Mouse (Mus musculus): ENCODE measurements around the gene Rreb1. TPM values are rescaled to one million over a fixed set of nuclear protein-coding genes. Genes with fewer than 3 reads are reported as not detected.

Gene Rreb1
- polyA plus RNA-seq, 1 experiment from 2014 or later, result 4.5 TPM

DNA sequence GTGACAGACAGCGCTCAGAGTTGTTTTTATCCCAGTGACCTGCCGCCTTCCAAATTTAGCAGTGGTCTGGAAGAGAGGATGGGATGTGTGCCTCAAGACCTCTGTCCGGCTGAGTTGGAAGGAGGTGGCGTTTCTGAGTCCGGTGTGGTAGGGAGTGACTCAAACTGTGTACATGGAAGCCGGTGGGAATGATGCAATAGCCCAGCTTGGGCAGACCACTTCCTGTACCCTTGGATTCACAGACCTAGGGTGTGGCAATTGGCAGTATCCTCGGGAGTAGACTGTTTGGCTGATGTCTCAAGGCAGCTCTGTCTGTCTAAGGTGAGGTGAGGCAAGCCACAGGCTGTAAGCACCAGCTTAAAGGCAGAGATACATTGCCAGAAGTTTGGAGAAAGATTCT lies 6.0 kb downstream of the Rreb1 start:
- peaks cover 21% of the 10 kb centered on the region for H3K27me3 ChIP-seq (ENCODE audit: low read depth, poor library complexity, severe bottlenecking)
- WGBS, result 90% methylated on average over 7 of the region's 7 CpGs

DNA sequence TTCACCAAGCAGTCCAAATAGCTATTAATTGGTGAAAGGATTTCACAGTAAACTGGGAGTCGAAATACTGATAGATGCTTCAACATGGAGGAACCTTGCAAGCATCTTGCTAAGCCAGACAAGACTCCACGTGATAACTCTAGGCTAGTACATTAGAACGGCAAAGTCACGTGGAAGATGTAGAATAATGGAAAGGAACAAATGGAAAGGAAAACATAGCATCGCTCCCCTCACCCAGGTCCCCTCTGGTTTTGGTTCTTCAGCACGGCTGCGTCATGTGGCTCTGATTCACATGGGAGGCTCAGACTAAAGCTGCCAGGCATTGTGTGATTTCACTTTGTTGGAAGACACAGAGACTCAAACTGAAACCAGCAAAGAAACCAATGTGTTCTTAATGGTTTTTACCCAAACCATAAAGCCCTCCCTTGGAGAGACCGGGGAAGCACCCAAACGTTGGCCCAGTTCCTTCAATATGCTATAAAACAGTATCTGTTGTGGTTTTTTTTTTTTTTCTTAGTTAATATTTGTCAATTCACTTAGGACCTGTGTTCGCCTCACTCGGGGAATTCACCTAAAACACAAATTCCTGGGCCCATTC lies 14.6 kb downstream of the Rreb1 start:
- no peak overlapping the region for H3K27ac ChIP-seq (replicated peaks)
- no peaks in the 10 kb centered on the region for H3K27me3 ChIP-seq (ENCODE audit: low read depth, poor library complexity, severe bottlenecking)

More for the DNA sequence above, 6.0 kb downstream of the Rreb1 start:
- H3K9me3 ChIP-seq (replicated peaks), result no peaks in the 10 kb centered on the region
- no peak for DNase-seq (ENCODE audit: low spot score)
- no peak overlapping the region for H3K27ac ChIP-seq (replicated peaks)
- no peak overlapping the region for H3K4me3 ChIP-seq
- no peaks in the 10 kb centered on the region for H3K36me3 ChIP-seq
- peaks cover 4% of the 10 kb centered on the region for H3K4me1 ChIP-seq

DNA sequence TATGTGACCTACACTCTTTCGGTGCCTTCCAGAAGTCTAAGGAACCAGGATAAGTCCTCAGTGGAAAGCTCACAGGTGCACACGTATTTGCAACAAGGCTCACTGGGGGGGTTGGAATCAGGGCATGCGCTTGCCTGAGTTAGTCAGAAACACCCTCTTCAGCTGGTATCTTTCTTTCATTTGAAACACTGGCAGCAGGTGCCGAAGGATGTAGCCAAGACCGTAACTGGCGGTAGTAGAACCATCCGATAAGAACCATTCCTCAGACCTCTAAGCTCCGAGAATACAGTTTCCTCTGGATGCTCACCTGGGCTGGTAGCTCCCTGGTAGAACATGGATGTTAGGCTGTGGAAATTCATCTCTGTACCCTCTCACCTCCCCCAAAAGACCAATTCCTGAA lies 20.6 kb downstream of the Rreb1 start:
- Histone ChIP-seq H3K36me3 (no peaks in the 10 kb centered on the region), H3K4me3 (no peak overlapping the region), H3K27me3 (ENCODE audit: low read depth, poor library complexity, severe bottlenecking) (peaks cover 18% of the 10 kb centered on the region), H3K27ac (replicated peaks) (no peak overlapping the region), H3K4me1 (peaks cover 23% of the 10 kb centered on the region), H3K9me3 (replicated peaks) (no peaks in the 10 kb centered on the region)
- whole genome bisulfite sequencing, result 94% methylated on average over 8 of the region's 8 CpGs
- DNase-seq (ENCODE audit: low spot score), result no peak

More for the DNA sequence above, 14.6 kb downstream of the Rreb1 start:
- H3K9me3 ChIP-seq (replicated peaks), result no peaks in the 10 kb centered on the region
- DNase-seq (ENCODE audit: low spot score), result no peak
- WGBS, result 92% methylated on average over 11 of the region's 11 CpGs
- no peaks in the 10 kb centered on the region for H3K36me3 ChIP-seq
- H3K4me3 ChIP-seq, result no peak overlapping the region
- peaks cover 7% of the 10 kb centered on the region; the same call in 1 of the 2 replicates for H3K4me1 ChIP-seq

DNA sequence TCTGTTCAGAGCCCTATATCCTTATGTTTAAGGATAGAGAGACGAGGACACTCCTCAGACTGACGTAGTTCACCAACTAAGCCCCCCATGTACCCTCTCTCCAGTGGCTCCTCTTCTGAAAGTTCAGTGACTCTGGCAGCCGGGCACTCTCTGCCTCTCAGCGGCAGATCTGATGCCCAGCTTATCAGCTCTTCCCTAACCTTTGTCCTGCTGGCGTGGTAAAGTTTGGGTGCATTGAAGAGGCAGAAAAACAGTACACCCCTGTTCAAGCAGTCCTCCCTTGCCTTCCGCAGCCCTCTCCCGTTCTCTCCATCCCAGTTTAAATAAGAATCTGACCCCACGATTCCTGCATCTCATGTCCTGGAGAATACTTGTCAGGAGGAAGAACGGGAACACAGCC lies 21.2 kb downstream of the Rreb1 start:
- Histone ChIP-seq H3K27me3 (ENCODE audit: low read depth, poor library complexity, severe bottlenecking) (peaks cover 18% of the 10 kb centered on the region), H3K27ac (replicated peaks) (no peak overlapping the region), H3K36me3 (no peaks in the 10 kb centered on the region), H3K9me3 (replicated peaks) (no peaks in the 10 kb centered on the region), H3K4me3 (no peak overlapping the region), H3K4me1 (peaks cover 19% of the 10 kb centered on the region)
- DNase-seq (ENCODE audit: low spot score), result no peak
- 83% methylated on average over 9 of the region's 9 CpGs for WGBS

DNA sequence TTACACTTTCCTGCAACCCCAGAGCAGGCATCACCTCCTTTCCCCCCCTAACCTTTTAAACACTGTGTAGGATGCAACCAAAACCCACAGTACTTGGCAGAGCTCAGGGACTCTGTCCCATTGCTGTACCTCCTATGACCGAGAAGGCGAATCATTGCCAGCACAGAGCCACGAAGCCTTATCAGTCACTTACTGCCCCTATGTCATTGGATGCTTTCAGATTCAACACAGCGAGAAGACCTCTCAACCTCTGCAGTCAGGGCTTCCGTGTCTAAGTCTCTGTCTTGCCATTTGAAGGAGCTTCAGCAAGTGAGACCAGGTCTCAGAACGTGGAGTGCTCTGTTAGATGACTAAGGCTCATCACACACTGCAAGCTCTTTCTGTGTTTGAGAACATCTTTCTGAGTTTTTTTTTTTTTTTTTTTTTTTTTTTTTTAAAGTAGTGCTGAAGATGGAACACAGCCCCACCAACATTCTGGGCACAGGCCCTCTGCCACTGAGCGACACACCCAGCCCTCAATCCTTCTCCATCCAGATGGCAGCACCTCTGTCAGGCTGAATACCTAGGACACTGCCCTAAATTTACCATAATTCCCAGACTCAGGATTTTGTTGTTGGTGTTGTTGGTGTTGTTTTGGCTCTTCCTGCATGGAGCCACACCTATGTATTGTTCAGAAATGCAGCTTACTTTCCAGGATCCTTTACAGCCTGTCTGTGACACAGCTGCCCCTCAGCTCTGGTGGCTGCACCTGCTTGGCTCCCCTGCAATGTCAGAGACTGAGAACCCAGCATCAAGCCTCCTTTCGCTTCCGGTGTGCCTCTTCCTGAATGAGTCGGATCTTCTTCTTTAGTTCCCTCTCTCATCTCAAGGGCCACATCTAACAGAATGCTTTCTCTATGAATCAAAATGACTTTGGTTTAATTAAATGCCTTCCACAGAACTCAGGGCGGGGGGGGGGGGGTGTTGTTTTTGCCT lies 23.2 kb downstream of the Rreb1 start:
- H3K27ac ChIP-seq (replicated peaks), result no peak overlapping the region
- WGBS, result 58% methylated on average over 11 of the region's 11 CpGs
- H3K27me3 ChIP-seq (ENCODE audit: low read depth, poor library complexity, severe bottlenecking), result peaks cover 18% of the 10 kb centered on the region
- no peak for DNase-seq (ENCODE audit: low spot score)
- H3K4me3 ChIP-seq, result no peak overlapping the region
- H3K4me1 ChIP-seq, result peaks cover 19% of the 10 kb centered on the region
- no peaks in the 10 kb centered on the region for H3K9me3 ChIP-seq (replicated peaks)
- H3K36me3 ChIP-seq, result no peaks in the 10 kb centered on the region

DNA sequence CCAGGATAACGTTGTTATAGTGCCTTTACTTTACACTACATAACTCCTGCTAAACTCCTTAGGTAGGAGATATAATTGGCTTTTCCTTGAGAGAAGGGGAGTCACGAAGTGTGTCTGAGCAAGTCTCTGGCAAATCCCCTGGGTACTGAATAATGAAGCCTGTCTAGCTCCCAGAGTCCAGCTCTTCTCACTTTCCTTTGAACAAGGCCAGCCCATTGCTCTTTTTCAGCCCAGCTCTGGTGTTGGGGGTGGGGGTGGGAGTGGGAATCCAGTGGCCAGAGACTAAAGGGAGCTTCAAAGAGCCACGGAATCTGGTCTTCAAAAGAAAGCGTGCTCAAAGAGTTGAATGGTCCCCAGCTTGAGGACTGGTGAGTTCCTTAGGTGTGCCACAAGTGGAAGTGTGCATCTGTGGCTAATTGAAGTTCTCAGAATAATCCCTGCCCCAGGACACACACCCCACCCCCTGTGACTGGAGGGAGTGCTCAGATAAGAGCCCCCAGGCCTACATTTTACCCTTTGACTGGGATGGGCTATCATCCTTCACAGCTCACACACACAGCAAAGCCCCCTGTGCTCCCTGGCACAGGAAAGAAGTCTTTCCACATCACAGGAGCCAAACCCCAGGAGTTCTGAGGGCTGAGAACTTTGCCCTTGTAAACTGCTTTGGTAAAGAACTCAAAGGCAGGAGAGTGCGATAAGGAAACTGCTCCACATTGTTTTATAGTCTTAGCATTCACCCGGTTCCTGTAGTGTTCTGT lies 24.2 kb downstream of the Rreb1 start:
- WGBS, result 14% methylated on average over 6 of the region's 6 CpGs
- H3K27me3 ChIP-seq (ENCODE audit: low read depth, poor library complexity, severe bottlenecking), result peaks cover 18% of the 10 kb centered on the region
- peaks cover 19% of the 10 kb centered on the region for H3K4me1 ChIP-seq
- no peak overlapping the region for H3K4me3 ChIP-seq
- no peaks in the 10 kb centered on the region for H3K9me3 ChIP-seq (replicated peaks)
- H3K27ac ChIP-seq (replicated peaks), result peak overlapping the region; percentile 33; the same call in 1 of the 2 replicates
- DNase-seq (ENCODE audit: low spot score), result peak; percentile 28
- H3K36me3 ChIP-seq, result no peaks in the 10 kb centered on the region

DNA sequence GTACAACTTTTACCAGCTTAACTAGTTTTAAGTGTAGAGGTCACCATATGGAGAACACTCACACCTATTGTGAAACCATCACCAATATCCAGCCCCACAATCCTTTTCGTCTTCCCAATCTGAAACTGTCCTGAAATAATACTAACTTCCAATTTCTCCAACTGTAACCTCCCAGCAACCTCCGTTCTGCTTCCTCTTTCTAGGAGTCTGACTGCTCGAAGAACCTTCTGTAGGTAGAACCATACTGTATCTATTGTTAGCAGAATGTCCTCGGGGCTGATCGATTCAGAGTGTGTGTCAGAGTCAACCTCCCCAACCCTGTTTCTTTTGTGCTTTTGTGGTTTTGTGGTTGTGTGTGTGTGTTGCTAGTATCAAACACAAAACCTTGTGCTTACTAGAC lies 25.0 kb downstream of the Rreb1 start:
- Histone ChIP-seq H3K36me3 (no peaks in the 10 kb centered on the region), H3K27me3 (ENCODE audit: low read depth, poor library complexity, severe bottlenecking) (peaks cover 18% of the 10 kb centered on the region), H3K27ac (replicated peaks) (no peak overlapping the region), H3K4me3 (no peak overlapping the region), H3K4me1 (peaks cover 19% of the 10 kb centered on the region), H3K9me3 (replicated peaks) (no peaks in the 10 kb centered on the region)
- 85% methylated on average over 5 of the region's 5 CpGs for WGBS
- no peak for DNase-seq (ENCODE audit: low spot score)

DNA sequence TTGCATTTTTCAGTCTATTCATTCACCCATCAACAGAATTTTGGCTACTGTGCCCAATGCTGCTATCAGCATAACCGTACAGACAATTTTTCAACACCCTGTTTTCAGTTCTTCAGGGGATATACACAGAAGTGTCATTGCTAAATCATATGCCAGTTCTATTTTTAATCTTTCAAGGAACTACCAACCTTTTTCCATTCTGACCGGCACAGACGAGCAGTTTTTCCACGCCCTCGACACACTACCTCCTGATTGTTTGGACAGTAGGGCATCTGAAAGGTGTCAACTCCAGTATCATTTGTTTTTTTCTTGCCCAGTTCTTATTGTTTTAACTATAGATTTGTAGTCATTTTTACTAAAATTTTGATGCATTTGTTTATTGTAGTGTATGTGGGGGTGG lies 25.8 kb downstream of the Rreb1 start:
- WGBS, result 95% methylated on average over 5 of the region's 5 CpGs
- Histone ChIP-seq H3K4me1 (peaks cover 19% of the 10 kb centered on the region), H3K27me3 (ENCODE audit: low read depth, poor library complexity, severe bottlenecking) (peaks cover 14% of the 10 kb centered on the region), H3K36me3 (no peaks in the 10 kb centered on the region), H3K4me3 (no peak overlapping the region), H3K9me3 (replicated peaks) (no peaks in the 10 kb centered on the region), H3K27ac (replicated peaks) (no peak overlapping the region)
- DNase-seq (ENCODE audit: low spot score), result no peak

DNA sequence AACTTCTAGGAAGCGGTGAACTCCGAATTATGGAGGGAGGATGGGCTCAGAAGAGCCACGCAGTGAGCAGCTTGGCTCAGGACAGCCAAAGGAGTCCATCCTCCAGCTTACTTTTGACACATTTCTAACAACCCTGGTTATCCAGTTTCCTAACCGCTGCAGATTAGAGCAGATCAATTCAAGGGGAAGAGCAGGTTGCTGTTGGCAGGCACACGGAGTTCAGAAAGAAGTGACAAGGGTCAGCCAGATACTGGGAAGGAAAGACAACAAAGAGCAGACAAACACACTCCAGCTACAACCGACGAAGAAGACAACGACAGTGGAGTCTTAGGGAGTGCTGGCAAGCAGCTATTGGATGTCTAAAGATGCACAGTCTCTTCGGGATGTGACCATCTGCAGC lies 36.8 kb downstream of the Rreb1 start:
- Histone ChIP-seq H3K36me3 (no peaks in the 10 kb centered on the region), H3K9me3 (replicated peaks) (no peaks in the 10 kb centered on the region), H3K27ac (replicated peaks) (no peak overlapping the region), H3K27me3 (ENCODE audit: low read depth, poor library complexity, severe bottlenecking) (no peaks in the 10 kb centered on the region), H3K4me3 (no peak overlapping the region), H3K4me1 (no peaks in the 10 kb centered on the region)
- no peak for DNase-seq (ENCODE audit: low spot score)
- WGBS, result 79% methylated on average over 9 of the region's 9 CpGs

DNA sequence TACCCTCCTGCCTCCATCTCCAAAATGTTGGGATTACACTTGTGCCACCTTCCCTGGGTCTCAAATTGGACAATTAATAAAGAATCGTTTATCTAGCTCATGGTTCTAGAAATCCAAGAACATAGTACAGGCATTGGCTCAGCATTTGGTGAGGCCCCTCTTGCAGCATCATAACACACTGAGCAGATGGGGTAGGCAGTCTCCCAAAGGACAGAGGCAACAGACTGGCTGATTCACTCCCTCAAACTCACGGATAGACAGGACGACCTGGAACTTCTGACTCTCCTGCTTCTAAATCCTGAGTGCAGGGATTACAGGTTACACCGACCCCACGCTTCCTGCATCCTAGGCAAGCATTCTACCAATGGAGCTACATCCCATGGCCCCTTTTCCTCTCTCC lies 38.5 kb downstream of the Rreb1 start:
- no peak for DNase-seq (ENCODE audit: low spot score)
- WGBS, result 82% methylated on average over 5 of the region's 5 CpGs
- H3K4me3 ChIP-seq, result no peak overlapping the region
- H3K9me3 ChIP-seq (replicated peaks), result no peaks in the 10 kb centered on the region
- no peaks in the 10 kb centered on the region for H3K36me3 ChIP-seq
- H3K27me3 ChIP-seq (ENCODE audit: low read depth, poor library complexity, severe bottlenecking), result no peaks in the 10 kb centered on the region
- H3K27ac ChIP-seq (replicated peaks), result no peak overlapping the region
- H3K4me1 ChIP-seq, result no peaks in the 10 kb centered on the region

DNA sequence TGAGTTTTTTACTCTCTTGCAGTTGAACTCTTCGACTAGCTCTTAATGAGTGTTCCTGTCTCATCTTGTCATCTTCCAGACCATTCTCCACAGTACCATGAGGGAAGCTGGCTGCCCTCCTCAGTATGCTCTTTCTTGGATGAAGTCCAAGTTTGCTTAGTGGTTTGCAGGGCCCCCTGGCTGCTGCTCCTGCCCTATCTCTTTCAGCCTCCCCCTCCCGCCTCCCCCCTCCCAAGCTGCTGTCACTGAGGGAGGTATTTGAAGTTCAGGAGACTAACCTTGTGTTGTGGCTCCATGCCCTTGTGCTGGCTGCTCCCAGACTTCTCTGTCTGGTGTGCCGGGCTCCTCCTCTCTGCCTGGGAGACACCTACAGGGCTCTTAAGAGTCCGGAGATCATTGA lies 43.2 kb downstream of the Rreb1 start:
- Histone ChIP-seq H3K9me3 (replicated peaks) (no peaks in the 10 kb centered on the region), H3K27ac (replicated peaks) (no peak overlapping the region), H3K36me3 (no peaks in the 10 kb centered on the region), H3K27me3 (ENCODE audit: low read depth, poor library complexity, severe bottlenecking) (peaks cover 27% of the 10 kb centered on the region), H3K4me1 (peaks cover 16% of the 10 kb centered on the region), H3K4me3 (no peak overlapping the region)
- DNase-seq (ENCODE audit: low spot score), result no peak
- 55% methylated on average over 4 of the region's 4 CpGs for WGBS

DNA sequence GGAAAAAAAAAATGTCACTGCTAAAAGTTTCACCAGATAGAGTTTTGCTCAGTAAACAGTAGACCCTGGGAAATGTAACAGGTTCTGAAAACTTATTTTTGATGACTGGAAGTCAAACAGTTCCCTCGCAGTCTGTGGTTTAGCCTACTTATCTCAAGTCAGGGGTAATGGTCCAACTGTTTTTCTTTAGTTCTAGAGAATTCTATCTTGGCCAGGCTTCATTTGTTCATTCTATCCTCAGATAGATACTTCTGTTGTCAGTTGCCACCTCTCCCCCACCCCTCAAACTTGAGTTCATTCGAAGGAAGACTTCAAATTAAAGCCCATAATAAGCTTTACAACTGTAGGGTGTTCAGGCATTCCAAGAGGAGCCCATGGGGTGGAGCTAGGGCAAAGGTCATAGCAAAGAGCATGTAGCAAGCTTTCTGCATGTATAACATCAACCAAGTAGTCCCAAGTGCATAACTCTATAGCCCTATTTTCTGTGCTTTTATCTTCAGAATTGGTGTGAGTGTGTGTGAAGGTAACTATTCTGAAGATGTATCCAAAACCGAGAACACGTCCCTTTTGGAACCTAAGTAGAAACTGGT lies 46.2 kb downstream of the Rreb1 start:
- 32% methylated on average over 4 of the region's 4 CpGs for WGBS
- Histone ChIP-seq H3K27me3 (ENCODE audit: low read depth, poor library complexity, severe bottlenecking) (peaks cover 48% of the 10 kb centered on the region), H3K27ac (replicated peaks) (no peak overlapping the region)

More for the DNA sequence above, 46.2 kb downstream of the Rreb1 start:
- H3K4me1 ChIP-seq, result peaks cover 44% of the 10 kb centered on the region
- no peaks in the 10 kb centered on the region for H3K9me3 ChIP-seq (replicated peaks)
- peak overlapping the region; percentile 89; the same call in 1 of the 2 replicates for H3K4me3 ChIP-seq
- no peak for DNase-seq (ENCODE audit: low spot score)
- no peaks in the 10 kb centered on the region for H3K36me3 ChIP-seq

Measured in midbrain, embryonic 10.5 days (tissue).